Mouse (Mus musculus): Measurements from ENCODE around the gene Snx5. TPM values are rescaled to one million over a fixed set of nuclear protein-coding genes. Genes with fewer than 3 reads are reported as not detected.
A peak's percentile ranks its signal among the peaks of the same experiment; 100 is the strongest.

Gene Snx5
- polyA plus RNA-seq, 1 experiment from 2014 or later, result 128 TPM

GRCm38 (mm10) chr2:144280568-144280967 lies 9.9 kb upstream of the Snx5 start:
- no peak overlapping the region for H3K4me3 ChIP-seq
- no peak for DNase-seq (ENCODE audit: low spot score)
- 81% methylated on average over 3 of the region's 3 CpGs for WGBS

GRCm38 (mm10) chr2:144279742-144280141 lies 9.0 kb upstream of the Snx5 start:
- Histone ChIP-seq H3K27ac (replicated peaks) (no peak overlapping the region), H3K4me1 (peaks cover 23% of the 10 kb centered on the region), H3K36me3 (replicated peaks) (peaks cover 36% of the 10 kb centered on the region), H3K4me3 (no peak overlapping the region), H3K27me3 (replicated peaks; ENCODE audit: low read depth, poor library complexity, severe bottlenecking) (no peaks in the 10 kb centered on the region), H3K9me3 (no peaks in the 10 kb centered on the region)
- no peak for DNase-seq (ENCODE audit: low spot score)
- WGBS, result 92% methylated on average over 5 of the region's 5 CpGs

More at GRCm38 (mm10) chr2:144280568-144280967, 9.9 kb upstream of the Snx5 start:
- H3K4me1 ChIP-seq, result peaks cover 20% of the 10 kb centered on the region; the same call in 1 of the 2 replicates
- no peaks in the 10 kb centered on the region for H3K9me3 ChIP-seq
- H3K27ac ChIP-seq (replicated peaks), result no peak overlapping the region
- H3K36me3 ChIP-seq (replicated peaks), result peaks cover 36% of the 10 kb centered on the region
- no peaks in the 10 kb centered on the region for H3K27me3 ChIP-seq (replicated peaks; ENCODE audit: low read depth, poor library complexity, severe bottlenecking)

DNA sequence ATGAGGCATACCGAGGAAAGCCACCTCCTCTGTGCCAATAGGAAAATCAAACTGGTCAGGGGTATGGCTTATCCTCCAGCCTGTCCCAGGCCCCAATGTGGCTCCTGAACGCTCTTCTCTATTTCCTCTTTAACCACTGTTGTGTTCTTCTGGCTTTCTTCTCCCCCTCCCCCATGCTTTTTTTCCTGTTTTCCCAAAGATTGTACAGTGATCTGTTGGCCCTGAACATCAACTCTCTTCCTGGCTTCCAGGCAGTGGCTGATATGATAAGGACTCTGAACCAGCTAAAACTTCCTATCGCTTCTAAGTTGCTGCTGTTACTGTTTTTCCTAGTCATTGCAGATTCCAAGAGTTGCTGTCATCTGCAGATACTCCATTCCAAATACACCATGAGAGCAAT lies 6.2 kb upstream of the Snx5 start:
- H3K4me1 ChIP-seq, result peaks cover 25% of the 10 kb centered on the region
- H3K9me3 ChIP-seq, result no peaks in the 10 kb centered on the region
- H3K4me3 ChIP-seq, result no peak overlapping the region
- no peaks in the 10 kb centered on the region for H3K27me3 ChIP-seq (replicated peaks; ENCODE audit: low read depth, poor library complexity, severe bottlenecking)
- H3K27ac ChIP-seq (replicated peaks), result no peak overlapping the region
- no peak for DNase-seq (ENCODE audit: low spot score)
- H3K36me3 ChIP-seq (replicated peaks), result peaks cover 47% of the 10 kb centered on the region
- 91% methylated on average over 3 of the region's 3 CpGs for WGBS

DNA sequence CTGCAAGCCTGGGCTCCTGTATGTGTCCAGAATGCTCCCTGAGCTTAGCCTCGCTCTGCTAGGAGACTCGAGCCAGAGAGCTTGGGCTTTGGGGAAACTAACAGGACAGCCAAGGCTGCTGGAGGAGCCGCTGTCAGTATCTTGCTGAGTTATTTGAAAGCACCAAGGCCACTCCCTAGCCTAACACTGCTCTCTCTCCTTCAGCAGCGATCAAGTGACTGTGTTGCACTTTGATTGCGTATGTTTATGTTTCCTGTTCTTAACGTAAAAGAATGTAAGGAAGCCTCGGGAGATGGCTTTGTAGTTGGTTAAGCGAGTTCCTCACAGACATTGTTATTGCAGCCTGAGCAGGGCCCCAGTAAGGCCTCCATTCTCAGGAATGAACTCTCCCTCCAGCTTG lies 4.0 kb upstream of the Snx5 start:
- DNase-seq (ENCODE audit: low spot score), result no peak
- Histone ChIP-seq H3K27me3 (replicated peaks; ENCODE audit: low read depth, poor library complexity, severe bottlenecking) (no peaks in the 10 kb centered on the region), H3K9me3 (no peaks in the 10 kb centered on the region), H3K4me1 (peaks cover 24% of the 10 kb centered on the region), H3K36me3 (replicated peaks) (peaks cover 37% of the 10 kb centered on the region), H3K4me3 (no peak overlapping the region), H3K27ac (replicated peaks) (no peak overlapping the region; the same call in 1 of the 2 replicates)
- 55% methylated on average over 8 of the region's 8 CpGs for WGBS

DNA sequence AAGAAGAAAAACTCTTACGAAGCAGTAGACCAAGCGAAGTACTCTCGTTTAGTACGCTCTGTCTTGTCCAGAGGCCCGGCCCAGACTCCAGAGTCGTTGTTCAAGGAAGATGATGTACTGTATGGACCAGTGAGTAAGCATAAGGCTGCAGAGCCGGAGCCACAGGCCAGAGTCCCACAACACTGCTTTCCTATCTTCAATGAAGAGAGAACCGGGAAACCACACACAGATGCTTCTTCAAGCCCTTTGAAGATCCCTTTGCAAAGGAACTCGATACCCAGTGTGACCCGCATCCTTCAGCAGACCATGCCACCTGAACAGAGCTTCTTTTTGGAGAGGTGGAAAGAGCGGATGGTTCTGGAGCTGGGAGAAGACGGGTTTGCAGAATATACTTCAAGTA lies 1.4 kb upstream of the Snx5 start:
- no peak for DNase-seq (ENCODE audit: low spot score)
- Histone ChIP-seq H3K27ac (replicated peaks) (no peak overlapping the region), H3K4me3 (0 out of 2 replicates have a peak overlapping the region, but pooled peaks have one; percentile 6), H3K9me3 (no peaks in the 10 kb centered on the region), H3K36me3 (replicated peaks) (peaks cover 37% of the 10 kb centered on the region), H3K27me3 (replicated peaks; ENCODE audit: low read depth, poor library complexity, severe bottlenecking) (no peaks in the 10 kb centered on the region), H3K4me1 (peaks cover 44% of the 10 kb centered on the region)
- 89% methylated on average over 12 of the region's 12 CpGs for WGBS

GRCm38 (mm10) chr2:144269679-144270475 lies 829 bp downstream of the Snx5 start:
- H3K27ac ChIP-seq (replicated peaks), result peak overlapping the region; percentile 98
- H3K9me3 ChIP-seq, result no peaks in the 10 kb centered on the region
- H3K27me3 ChIP-seq (replicated peaks; ENCODE audit: low read depth, poor library complexity, severe bottlenecking), result no peaks in the 10 kb centered on the region
- peaks cover 51% of the 10 kb centered on the region for H3K4me1 ChIP-seq
- peaks cover 47% of the 10 kb centered on the region for H3K36me3 ChIP-seq (replicated peaks)
- under 1% methylated on average over 33 of the region's 33 CpGs for WGBS
- DNase-seq (ENCODE audit: low spot score), result no peak
- peak overlapping the region; percentile 92 for H3K4me3 ChIP-seq

DNA sequence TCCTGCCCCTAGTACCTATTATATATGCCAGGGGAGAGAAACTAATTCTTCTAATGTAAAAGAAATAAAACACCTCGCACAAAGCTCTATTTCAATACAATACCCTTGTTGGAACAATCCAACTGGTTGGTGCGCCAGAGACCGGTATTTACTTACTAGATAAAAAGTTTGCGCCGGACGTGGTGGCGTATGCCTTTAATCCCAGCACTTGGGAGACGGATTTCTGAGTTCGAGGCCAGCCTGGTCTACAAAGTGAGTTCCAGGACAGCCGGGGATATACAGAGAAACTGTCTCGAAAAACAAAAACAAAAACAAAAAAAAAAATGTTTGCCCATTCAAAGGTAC lies 1.4 kb downstream of the Snx5 start:
- Histone ChIP-seq H3K4me1 (peaks cover 45% of the 10 kb centered on the region), H3K4me3 (peak overlapping the region; percentile 92), H3K9me3 (no peaks in the 10 kb centered on the region), H3K36me3 (replicated peaks) (peaks cover 53% of the 10 kb centered on the region), H3K27ac (replicated peaks) (peak overlapping the region; percentile 98; the same call in 1 of the 2 replicates), H3K27me3 (replicated peaks; ENCODE audit: low read depth, poor library complexity, severe bottlenecking) (no peaks in the 10 kb centered on the region)
- no peak for DNase-seq (ENCODE audit: low spot score)
- under 1% methylated on average over 11 of the region's 11 CpGs for WGBS

- Histone ChIP-seq H3K9me3 (no peaks in the 10 kb centered on the region), H3K27me3 (replicated peaks; ENCODE audit: low read depth, poor library complexity, severe bottlenecking) (no peaks in the 10 kb centered on the region), H3K4me1 (peaks cover 42% of the 10 kb centered on the region), H3K36me3 (replicated peaks) (peaks cover 59% of the 10 kb centered on the region), H3K4me3 (peak overlapping the region; percentile 92), H3K27ac (replicated peaks) (peak overlapping the region; percentile 98; the same call in 1 of the 2 replicates)
- no peak for DNase-seq (ENCODE audit: low spot score)
- 7% methylated on average over 6 of the region's 6 CpGs for WGBS
Observed at GRCm38 (mm10) chr2:144268446-144269305, 2.0 kb downstream of the Snx5 start.

DNA sequence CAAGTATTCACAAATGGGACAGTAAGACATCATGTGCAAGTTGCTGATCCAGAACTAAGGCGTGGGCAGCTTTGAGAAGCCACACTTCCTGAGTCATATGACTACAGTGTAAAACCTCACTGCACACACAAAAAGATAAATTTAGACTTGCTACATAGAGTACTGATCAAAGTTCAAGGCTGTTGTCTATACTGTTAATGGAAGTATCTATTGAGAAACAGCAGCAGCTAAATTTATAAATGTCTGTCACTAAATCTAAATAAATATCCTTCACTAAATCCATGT lies 3.0 kb downstream of the Snx5 start:
- Histone ChIP-seq H3K27me3 (replicated peaks; ENCODE audit: low read depth, poor library complexity, severe bottlenecking) (no peaks in the 10 kb centered on the region), H3K4me3 (peak overlapping the region; percentile 92), H3K36me3 (replicated peaks) (peaks cover 62% of the 10 kb centered on the region)

GRCm38 (mm10) chr2:144267004-144267730 lies 3.5 kb downstream of the Snx5 start:
- H3K27ac ChIP-seq (replicated peaks), result no peak overlapping the region
- WGBS, result 56% methylated on average over 5 of the region's 5 CpGs
- peaks cover 66% of the 10 kb centered on the region for H3K36me3 ChIP-seq (replicated peaks)
- H3K4me3 ChIP-seq, result peak overlapping the region; percentile 92
- H3K9me3 ChIP-seq, result no peaks in the 10 kb centered on the region
- H3K4me1 ChIP-seq, result peaks cover 47% of the 10 kb centered on the region
- H3K27me3 ChIP-seq (replicated peaks; ENCODE audit: low read depth, poor library complexity, severe bottlenecking), result no peaks in the 10 kb centered on the region
- DNase-seq (ENCODE audit: low spot score), result no peak

More for the DNA sequence above, 3.0 kb downstream of the Snx5 start:
- no peaks in the 10 kb centered on the region for H3K9me3 ChIP-seq
- H3K4me1 ChIP-seq, result peaks cover 47% of the 10 kb centered on the region
- WGBS, result 53% methylated on average over 1 of the region's 1 CpGs
- DNase-seq (ENCODE audit: low spot score), result no peak
- no peak overlapping the region for H3K27ac ChIP-seq (replicated peaks)

DNA sequence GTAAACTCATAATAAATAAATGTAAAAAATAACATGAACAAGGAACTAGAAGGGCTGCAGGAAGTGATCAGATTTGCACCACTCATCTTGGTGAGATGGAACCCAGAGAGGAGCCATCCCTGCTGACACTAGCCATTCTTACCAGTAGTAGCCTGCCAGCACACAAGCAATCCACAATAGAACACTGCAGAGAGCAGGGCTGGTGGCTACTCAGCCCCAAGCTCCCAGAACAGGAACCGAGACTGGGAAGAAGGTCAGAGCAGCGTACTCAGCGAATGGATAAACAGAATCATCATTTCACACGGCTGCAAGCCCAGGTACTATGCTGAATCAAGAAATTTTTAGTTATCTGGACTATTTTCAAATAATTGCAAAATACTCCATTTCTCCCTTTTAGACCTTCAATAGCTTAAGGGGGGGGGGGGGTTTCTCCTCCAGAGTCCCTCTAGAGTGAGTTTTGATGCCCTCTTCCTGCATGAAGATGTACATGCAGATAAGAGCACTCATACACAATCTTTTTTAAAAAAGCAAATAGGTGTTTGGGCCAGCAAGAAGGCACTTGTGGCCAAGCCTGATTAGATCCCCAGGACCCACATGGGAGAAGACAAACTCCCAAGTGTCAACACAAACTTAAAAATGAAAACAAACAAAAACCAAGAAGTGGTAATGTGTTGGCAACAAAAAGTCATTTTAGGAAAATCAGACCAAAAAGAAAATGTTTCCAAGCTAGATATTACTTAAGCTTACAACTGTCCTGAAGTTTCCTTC lies 4.6 kb downstream of the Snx5 start:
- no peaks in the 10 kb centered on the region for H3K9me3 ChIP-seq
- 46% methylated on average over 4 of the region's 4 CpGs for WGBS
- H3K4me1 ChIP-seq, result peaks cover 44% of the 10 kb centered on the region
- H3K27me3 ChIP-seq (replicated peaks; ENCODE audit: low read depth, poor library complexity, severe bottlenecking), result no peaks in the 10 kb centered on the region
- no peak for DNase-seq (ENCODE audit: low spot score)
- H3K27ac ChIP-seq (replicated peaks), result no peak overlapping the region
- H3K4me3 ChIP-seq, result peak overlapping the region; percentile 32
- peaks cover 73% of the 10 kb centered on the region for H3K36me3 ChIP-seq (replicated peaks)

DNA sequence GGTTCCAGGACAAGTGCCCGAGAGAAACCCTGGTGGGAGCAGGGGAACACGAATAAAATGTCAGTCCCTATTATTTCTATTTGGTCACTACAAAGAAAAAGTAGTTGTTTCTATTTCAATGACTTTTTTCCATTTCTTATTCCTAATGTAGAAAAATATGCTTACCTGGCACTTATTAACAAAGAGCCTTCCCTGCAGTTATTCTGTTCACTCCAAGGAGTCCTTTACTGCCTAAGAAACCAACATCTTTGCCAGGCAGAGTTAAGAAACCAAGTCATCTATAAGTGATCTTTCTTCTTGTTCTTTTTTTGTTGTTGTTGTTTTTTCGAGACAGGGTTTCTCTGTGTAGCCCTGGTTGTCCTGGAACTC lies 5.6 kb downstream of the Snx5 start:
- Histone ChIP-seq H3K4me1 (peaks cover 37% of the 10 kb centered on the region), H3K36me3 (replicated peaks) (peaks cover 83% of the 10 kb centered on the region)
- 75% methylated on average over 3 of the region's 3 CpGs for WGBS

More for the DNA sequence above, 5.6 kb downstream of the Snx5 start:
- H3K9me3 ChIP-seq, result no peaks in the 10 kb centered on the region
- H3K27ac ChIP-seq (replicated peaks), result no peak overlapping the region
- H3K4me3 ChIP-seq, result no peak overlapping the region
- no peaks in the 10 kb centered on the region for H3K27me3 ChIP-seq (replicated peaks; ENCODE audit: low read depth, poor library complexity, severe bottlenecking)
- DNase-seq (ENCODE audit: low spot score), result no peak

Data from embryonic facial prominence, embryonic 10.5 days (tissue).